Mouse (Mus musculus): ENCODE measurements at regions not wholly inside any gene's neighbourhood (a gene's known extent, or its start where the extent isn't known, plus 50 kb on each side); places are given as distances from the start of the nearest gene placed in this dataset. TPM values are rescaled to one million over a fixed set of nuclear protein-coding genes. Genes with fewer than 3 reads are reported as not detected.

DNA sequence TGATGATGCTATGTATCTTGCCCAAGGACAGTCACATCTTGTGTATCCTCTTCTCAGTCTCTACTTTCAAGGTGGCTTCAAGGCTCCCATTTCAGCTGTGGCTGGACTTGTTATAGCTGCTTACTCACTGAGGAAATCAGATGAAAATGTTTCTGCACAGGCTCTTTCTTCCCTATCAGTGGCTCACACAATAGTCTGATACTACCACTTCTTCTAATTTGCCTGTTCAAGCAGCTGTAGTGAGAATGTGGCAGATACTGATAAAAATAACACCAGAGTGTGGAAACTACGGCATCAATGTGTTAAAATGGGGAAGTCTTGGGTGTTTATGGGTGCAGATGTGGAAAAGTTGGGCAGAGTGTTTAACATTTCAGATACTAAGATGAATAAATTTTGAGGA is 145.9 kb upstream of the Tusc1 start:
- intact Hi-C loops (cut with DNase I), result no loop called here
- no peak for DNase-seq (ENCODE audit: extremely low spot score in 1 of 2, low spot score in 2 of 2)

DNA sequence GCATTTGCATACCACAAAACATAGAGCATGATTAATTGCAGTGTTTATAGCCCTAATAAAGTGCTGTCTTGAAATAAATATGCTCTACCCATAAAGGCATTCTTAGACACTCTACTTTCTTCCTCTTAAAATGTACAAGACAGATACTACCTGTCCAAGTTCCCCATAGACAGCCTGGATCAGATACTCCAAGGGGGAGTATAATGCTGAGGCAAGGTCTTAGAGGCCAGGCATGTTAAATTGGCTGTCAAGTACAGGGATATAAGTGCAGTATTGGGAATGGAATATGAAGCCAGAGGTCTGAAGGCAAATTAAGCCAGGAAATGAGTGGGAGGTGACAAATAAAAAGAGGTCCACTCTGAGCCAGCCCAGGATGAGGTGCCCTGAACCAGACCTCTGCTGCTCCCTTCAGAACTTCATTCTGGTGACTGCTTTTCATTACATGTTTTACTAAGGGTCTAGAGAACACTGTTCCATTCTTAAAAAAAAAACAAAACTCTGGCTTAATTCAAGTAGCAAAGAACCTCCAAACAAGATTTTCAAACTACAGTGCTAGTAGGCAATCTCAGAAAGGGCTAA is 142.0 kb upstream of the Tusc1 start:
- DNase-seq (ENCODE audit: extremely low spot score in 1 of 2, low spot score in 2 of 2), result no peak
- intact Hi-C loops (cut with DNase I), result no loop called here

GRCm38 (mm10) chr4:93467998-93468397 is 132.7 kb upstream of the Tusc1 start:
- intact Hi-C loops (cut with DNase I), result no loop called here
- no peak for DNase-seq (ENCODE audit: extremely low spot score in 1 of 2, low spot score in 2 of 2)

DNA sequence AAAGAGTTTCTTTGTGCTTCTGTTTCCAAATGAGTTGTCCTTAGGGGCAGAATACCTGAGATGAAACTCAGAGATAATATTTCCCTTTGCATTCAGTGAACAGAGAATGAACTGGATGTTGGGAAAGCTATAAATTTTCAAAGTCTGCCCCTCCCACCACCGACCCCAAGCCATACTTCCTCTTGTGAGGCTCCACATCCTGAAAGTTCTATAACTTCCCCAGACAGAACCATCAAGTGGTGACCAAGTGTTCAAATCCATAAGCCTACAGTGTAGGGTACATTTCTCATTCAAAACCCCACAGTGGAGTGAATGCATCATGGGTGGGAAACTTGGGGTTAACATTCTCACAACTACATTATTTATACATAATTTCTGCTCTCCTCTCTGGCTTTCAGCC is 132.1 kb upstream of the Tusc1 start:
- intact Hi-C loops (cut with DNase I), result no loop called here
- DNase-seq (ENCODE audit: extremely low spot score in 1 of 2, low spot score in 2 of 2), result no peak

- intact Hi-C loops (cut with DNase I), result no loop called here
- DNase-seq (ENCODE audit: extremely low spot score in 1 of 2, low spot score in 2 of 2), result no peak
Measured at GRCm38 (mm10) chr4:93451357-93451756, 116.0 kb upstream of the Tusc1 start.

DNA sequence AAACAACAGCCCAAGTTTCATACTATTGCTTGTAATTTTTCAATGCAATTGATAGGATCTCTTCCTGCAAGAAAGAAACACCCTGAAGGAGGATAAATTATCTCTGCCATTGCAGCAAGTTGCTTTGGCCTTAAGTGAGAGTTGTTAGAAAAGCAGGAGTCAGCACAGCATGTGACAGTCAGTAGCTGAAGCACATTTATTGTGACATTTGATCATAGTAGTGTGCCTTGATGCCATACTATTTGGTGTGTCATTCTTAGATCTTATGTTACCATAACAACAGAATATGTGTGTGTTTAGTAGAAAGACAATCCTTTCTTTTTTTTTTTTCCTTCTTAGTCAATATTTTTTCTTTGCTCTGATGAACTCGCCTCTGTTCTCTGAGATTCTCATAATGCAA is 115.5 kb upstream of the Tusc1 start:
- DNase-seq (ENCODE audit: extremely low spot score in 1 of 2, low spot score in 2 of 2), result no peak
- intact Hi-C loops (cut with DNase I), result no loop called here

DNA sequence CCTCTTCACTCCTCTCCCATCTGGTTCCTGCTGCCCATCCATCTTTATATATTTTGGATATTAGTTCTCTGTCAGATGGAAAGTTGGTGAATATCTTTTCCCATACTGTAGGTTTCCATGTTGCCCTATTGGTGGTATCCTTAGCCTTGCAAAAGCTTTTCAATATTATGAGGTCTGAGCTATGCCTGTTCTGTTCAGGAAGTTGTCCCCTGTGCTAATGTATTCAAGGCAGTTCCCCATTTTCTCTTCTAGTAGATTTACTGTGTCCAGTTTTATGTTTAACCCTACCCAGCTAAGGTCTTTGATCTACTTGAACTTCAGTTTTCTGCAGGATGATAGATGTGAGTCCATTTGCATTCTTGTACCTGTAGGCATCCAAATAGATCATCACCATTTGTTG is 109.4 kb upstream of the Tusc1 start:
- DNase-seq (ENCODE audit: extremely low spot score in 1 of 2, low spot score in 2 of 2), result no peak
- intact Hi-C loops (cut with DNase I), result no loop called here

- intact Hi-C loops (cut with DNase I), result no loop called here
- DNase-seq (ENCODE audit: extremely low spot score in 1 of 2, low spot score in 2 of 2), result no peak
Measured at GRCm38 (mm10) chr4:93438587-93439336, 103.5 kb upstream of the Tusc1 start.

DNA sequence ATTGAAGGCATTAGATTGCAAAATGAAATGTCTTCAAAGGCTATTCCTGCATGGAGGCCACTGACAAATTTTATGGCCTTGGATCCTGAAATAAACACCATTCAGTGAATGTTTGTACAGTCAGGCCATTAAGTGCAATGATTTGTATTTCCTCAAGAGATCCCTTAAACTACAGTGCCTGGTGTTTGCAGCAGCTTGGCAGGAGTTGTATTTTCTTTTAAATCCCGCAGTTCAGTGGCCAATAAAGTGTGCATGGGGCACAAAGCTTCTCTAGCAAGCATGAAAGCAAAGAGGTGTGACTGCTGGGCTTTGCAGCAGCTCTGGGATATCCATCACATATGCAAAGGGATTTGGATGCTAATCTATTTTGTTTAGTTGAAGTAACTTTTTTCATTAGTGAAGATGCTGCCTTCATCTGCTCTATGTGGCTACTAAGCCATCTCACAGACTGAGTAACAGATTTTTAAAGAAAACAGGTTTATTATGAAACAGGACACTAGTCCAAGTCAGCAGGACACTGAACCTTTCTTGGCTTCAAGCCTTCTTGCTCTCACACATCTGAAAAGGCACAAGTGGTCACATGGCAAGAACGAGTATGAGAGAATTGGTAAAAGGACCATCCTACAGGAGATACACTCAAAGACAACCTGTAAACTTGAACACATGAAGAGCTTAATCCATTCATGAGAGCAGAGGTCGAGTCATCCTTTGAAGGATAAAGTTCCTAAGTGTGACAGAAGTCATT is 102.2 kb upstream of the Tusc1 start:
- intact Hi-C loops (cut with DNase I), result no loop called here

GRCm38 (mm10) chr4:93412695-93413094 is 77.4 kb upstream of the Tusc1 start:
- DNase-seq (ENCODE audit: extremely low spot score in 1 of 2, low spot score in 2 of 2), result no peak
- intact Hi-C loops (cut with DNase I), result no loop called here

More for the DNA sequence above, 102.2 kb upstream of the Tusc1 start:
- DNase-seq (ENCODE audit: extremely low spot score in 1 of 2, low spot score in 2 of 2), result no peak

GRCm38 (mm10) chr4:93406876-93407275 is 71.6 kb upstream of the Tusc1 start:
- intact Hi-C loops (cut with DNase I), result no loop called here
- no peak for DNase-seq (ENCODE audit: extremely low spot score in 1 of 2, low spot score in 2 of 2)

DNA sequence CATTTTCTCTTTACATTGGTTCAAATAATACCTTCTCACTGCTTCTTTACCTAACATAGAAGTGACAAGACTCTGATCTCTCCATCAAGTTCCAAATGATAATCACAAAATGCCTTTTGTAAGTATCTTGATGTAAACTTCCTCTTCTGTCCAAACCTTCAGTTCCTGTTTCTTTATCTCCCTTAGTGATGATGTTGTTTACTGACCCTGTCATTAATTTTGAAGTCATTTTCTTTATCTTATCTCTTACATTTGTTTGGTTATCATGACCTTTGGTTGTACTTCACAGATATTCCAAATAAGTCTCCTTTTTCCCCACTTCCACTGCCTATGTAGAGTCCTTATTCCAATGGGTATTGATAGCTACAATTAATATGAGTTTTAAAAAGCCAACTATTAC is 65.3 kb upstream of the Tusc1 start:
- intact Hi-C loops (cut with DNase I), result no loop called here
- no peak for DNase-seq (ENCODE audit: extremely low spot score in 1 of 2, low spot score in 2 of 2)

Small RNA genes in the stretch of these regions (microRNA-seq; reads per million reads assigned to microRNA genes)
- gene Gm22619, result not detected

Data from left cerebral cortex, postnatal 10 days (tissue).